Mouse (Mus musculus) right cerebral cortex, postnatal 36 days (tissue): ENCODE data around the gene Dock4.
"Not testable (repeated sequence)": the region's sequence is repeated elsewhere in the genome, so short reads cannot be mapped to it uniquely, and the experiment has no call there.

ENCODE experiments used
- DNase-seq, 2 experiments: peaks; one replicate each; pipeline ENCODE4 v3.0.0; 2022; ENCODE audit warnings: low spot score in 2 of 2, mixed read lengths in 1 of 2

Gene Dock4

DNA sequence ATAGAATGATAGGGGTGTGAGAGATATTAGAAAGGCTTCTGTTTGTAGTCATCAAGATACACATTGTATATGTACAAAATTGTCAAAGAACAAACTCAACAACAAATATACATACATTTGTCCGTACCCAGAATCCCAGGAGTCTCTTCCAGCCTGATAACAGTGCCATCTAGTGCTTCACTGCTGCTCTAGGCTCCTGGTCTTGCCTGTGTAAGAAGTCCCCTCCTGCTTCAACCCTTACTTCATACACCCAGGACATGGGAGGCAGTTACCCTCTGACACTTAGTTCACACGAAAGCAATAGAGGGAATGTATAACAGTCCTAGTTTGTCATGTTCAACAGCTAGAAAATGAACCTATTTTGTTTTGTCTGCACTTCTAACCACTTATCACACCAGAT is 378.5 kb downstream of the Dock4 start:
- DNase-seq: no peak

- no peak for DNase-seq
Observed at GRCm38 (mm10) chr12:40825935-40826460, 380.2 kb downstream of the Dock4 start.

DNA sequence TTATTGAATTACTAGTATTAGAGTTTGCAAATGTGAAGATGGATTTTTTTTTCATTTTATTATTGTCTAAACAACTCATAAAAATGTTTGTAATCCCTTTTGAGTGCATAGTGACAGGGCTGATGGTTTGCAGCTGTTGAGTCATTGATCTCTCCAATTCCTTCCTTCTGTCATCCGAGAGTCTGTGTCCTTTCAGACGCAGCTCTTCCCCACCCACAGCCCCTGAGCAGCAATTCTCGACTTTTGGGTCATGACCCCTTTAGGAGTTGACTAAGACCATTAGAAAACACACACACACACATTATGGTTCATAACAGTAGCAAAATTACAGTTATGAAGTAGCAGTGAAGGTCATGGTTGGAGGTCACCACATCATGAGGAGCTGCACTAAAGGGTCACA is 380.7 kb downstream of the Dock4 start:
- DNase-seq: no peak

DNA sequence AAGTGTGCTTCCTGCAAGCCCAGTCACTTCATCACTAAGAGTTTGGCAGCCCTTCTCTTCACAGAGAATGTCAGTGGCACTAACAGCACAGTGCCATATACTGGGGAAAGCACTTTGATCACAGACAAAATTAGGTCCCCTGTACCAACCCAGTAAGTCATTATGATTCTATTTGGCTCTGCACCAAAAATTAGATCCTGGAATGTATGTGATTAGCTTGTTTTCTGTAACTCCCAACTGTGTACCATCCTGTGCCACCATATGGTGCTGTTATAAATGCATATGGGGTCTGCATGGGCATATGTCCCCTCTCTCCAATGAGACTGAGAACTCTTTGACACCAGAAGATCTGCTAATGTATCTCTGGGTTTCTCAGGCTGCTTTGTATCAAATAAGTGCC is 382.3 kb downstream of the Dock4 start:
- no peak for DNase-seq

DNA sequence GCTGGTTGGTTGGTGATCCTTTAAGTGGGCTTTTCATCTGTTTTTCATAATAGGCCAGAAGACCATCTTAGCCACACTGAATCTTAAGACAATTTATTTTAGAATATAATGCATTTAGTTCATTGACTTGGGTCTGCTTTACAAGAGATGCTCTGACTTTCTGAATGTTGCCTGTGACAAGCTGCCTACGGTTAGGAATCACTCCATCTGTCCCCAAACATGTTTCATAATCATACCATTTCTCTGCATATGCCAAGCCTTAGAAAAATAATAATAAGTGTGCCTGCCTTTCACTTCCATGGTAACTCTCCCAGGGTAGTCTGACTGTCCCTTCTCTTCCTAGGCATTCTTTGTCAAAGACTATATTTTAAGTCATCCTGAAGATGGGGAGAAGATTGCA is 383.5 kb downstream of the Dock4 start:
- no peak for DNase-seq

- no peak for DNase-seq
Observed at GRCm38 (mm10) chr12:40832157-40832556, 386.4 kb downstream of the Dock4 start.

DNA sequence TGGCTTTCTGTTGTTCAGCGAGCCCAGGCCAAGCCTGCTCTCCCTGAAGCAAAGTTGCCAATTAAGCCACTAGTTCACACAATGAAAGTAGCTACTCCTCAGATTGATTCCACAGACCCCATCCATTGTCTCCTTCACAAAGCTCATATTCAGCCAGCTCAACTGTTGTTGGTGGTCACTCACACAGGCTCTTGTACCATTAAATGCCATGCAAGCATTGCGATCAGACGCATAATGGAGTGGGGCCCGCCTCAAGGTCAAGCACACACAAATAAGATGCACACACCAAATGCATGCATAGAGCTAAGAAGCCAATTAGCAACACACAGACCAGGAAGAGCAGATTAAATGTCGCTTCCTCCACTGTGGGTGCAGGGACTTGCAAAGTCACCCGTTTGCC is 391.2 kb downstream of the Dock4 start:
- no peak for DNase-seq

DNA sequence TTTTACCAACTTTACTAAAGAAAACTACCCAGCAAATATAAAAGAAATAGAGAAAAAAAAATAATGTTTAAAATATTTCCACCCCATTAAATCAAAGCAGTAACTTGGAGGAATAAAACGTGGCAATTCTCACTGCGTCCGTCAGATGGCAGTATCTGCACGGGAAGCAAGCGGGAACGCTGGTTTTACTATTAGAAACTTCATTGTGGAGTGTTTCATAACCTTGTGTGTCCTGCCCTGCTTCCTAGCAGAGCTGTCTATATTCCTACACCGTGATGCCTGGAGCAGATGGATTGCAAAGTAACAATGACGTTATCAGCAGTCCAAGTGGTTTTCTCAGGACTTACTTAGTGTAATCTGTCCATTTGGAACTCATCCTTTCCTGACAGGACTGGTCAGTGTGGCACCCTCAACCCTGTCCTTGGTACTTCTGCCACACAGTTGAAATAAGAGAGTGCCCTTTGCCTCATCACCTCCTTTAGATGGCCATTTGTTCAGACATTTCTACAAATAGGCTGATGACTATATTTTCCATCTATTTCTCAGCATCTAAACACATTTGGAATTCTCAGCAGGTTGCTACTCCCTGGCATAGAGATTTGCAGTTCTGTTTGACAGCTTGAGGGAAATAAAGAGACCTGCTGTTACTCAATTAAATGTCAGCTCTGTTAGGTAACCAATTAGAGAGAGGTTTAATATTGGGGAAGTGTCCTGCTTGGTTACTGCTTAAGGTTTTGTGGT is 392.0 kb downstream of the Dock4 start:
- peak; percentile 52 to 68 for DNase-seq

DNA sequence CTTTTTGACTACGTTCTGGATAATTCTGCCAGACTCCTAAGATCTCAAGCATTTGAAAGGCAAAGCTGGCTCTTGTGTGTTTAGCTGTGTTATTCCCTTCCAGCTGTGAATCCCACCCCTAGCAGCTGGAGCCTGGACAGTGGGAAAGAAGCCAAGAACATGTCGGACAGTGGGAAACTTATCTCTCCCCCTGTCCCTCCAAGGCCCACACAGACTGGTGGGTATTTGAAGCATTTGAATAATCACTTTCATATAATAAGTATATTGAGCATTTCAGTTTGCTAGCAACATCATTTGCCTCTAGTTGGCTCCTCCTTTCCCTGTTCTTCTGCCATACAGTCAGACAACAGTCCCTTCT is 392.6 kb downstream of the Dock4 start:
- no peak for DNase-seq

DNA sequence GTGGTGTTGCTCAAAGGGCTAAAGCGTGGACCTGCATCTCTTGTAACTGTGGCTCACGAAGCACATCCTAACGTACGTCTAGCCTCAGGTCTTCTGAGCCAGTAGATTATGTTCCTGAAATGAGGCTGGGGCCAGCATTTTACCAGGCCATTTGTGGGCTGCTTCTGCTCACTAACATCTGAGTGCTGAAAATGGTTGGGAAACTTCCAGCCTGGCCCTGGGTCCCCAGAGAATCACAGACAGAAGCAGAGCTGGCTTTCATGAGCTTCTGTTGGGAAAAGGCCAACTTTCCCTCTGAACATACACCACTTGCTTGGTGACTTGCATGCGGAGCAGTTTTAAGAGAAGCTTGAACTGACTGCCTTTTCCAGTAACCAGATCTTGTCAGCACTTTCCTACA is 393.2 kb downstream of the Dock4 start:
- DNase-seq: no peak

GRCm38 (mm10) chr12:40839817-40840216 is 394.1 kb downstream of the Dock4 start:
- no peak for DNase-seq

GRCm38 (mm10) chr12:40842251-40842988 is 396.7 kb downstream of the Dock4 start:
- DNase-seq: no peak

DNA sequence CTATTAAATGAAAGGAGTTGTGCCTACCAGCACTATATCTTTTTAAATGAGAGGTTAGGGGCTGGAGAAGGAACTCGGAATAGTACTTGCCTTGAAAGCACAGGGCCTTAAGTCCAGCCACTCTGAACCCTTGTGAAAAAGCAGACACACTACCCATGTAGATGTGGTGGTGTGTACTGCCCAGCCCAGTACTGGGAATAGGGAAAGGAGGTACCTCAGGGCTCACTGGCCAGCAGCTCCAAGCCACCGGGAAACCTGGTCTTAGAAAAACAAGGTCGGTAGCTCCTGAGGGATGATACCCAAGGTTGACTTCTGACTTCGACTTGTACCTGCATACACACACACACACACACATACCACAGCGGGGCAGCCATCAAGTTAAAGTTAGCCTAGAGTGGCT is 397.2 kb downstream of the Dock4 start:
- DNase-seq: no peak

GRCm38 (mm10) chr12:40843474-40844080 is 397.8 kb downstream of the Dock4 start:
- DNase-seq: no peak

- no peak for DNase-seq
Observed at GRCm38 (mm10) chr12:40844324-40844723, 398.6 kb downstream of the Dock4 start.

- no peak for DNase-seq
Observed at GRCm38 (mm10) chr12:40854705-40855367, 409.1 kb downstream of the Dock4 start.

GRCm38 (mm10) chr12:40857466-40857865 is 411.7 kb downstream of the Dock4 start:
- no peak for DNase-seq

GRCm38 (mm10) chr12:40858763-40859162 is 413.0 kb downstream of the Dock4 start:
- not testable (repeated sequence) for DNase-seq

- no peak for DNase-seq
Observed at GRCm38 (mm10) chr12:40870387-40870786, 424.6 kb downstream of the Dock4 start.

- no peak for DNase-seq
Observed at GRCm38 (mm10) chr12:40872716-40873115, 427.0 kb downstream of the Dock4 start.

GRCm38 (mm10) chr12:40873267-40873666 is 427.5 kb downstream of the Dock4 start:
- DNase-seq: not testable (repeated sequence)

- DNase-seq: no peak
Observed at GRCm38 (mm10) chr12:40884976-40885375, 439.2 kb downstream of the Dock4 start.
